Mouse (Mus musculus) kidney, adult 2 months (tissue): ENCODE data around the gene Dydc2. TPM values are rescaled to one million over a fixed set of nuclear protein-coding genes. Genes with fewer than 3 reads are reported as not detected.

Source experiments
- DNase-seq: peaks from one replicate; pipeline ENCODE4 v3.0.0; 2021
- H3K27ac ChIP-seq: fragments of 200-500 bp; 2 replicates; pipeline ENCODE4 v1.5.1; 2012; ENCODE audit warnings: low read depth, low read length, control low read depth, inconsistent platforms; ENCODE audit not compliant: insufficient read depth
- H3K27me3 ChIP-seq: fragments of 200-500 bp; replicated peaks from 2 replicates; pipeline ENCODE4 v1.6.1; 2012; ENCODE audit warnings: mild to moderate bottlenecking, moderate library complexity, low read length, inconsistent platforms; ENCODE audit not compliant: control insufficient read depth, insufficient read depth
- H3K36me3 ChIP-seq: fragments of 200-500 bp; 2 replicates; pipeline ENCODE4 v1.6.1; 2012; ENCODE audit warnings: mild to moderate bottlenecking, moderate library complexity, low read length, inconsistent platforms; ENCODE audit not compliant: control insufficient read depth, insufficient read depth
- H3K4me1 ChIP-seq: fragments of 200-500 bp; 2 replicates; pipeline ENCODE4 v1.6.1; 2011; ENCODE audit warnings: low read length; ENCODE audit not compliant: control insufficient read depth, insufficient read depth
- H3K4me3 ChIP-seq: fragments of 200-500 bp; 2 replicates; pipeline ENCODE4 v1.5.1; 2011; ENCODE audit warnings: mild to moderate bottlenecking, low read depth, low read length, control low read depth; ENCODE audit not compliant: insufficient read depth
- CTCF ChIP-seq: fragments of 200-500 bp; conservative IDR thresholded peaks from 2 replicates; pipeline ENCODE4 v1.5.1; 2011; ENCODE audit warnings: low read depth, mild to moderate bottlenecking, control low read depth, low read length, moderate library complexity, mixed read lengths; ENCODE audit not compliant: insufficient read depth, insufficient read length
- POLR2A ChIP-seq: fragments of 200-500 bp; IDR thresholded peaks from one replicate; pipeline ENCODE4 v1.6.1; 2011; ENCODE audit warnings: low read depth, low read length, control low read depth
- WGBS: fragments of 180-500 bp; shearing (Covaris S2); methylation state at CpG from one replicate; pipeline ENCODE4 v1.1.7; 2018; 5-methylcytosine and 5-hydroxymethylcytosine counted together
- polyA plus RNA-seq: library from polyadenylated mRNA; depleted of rRNA; stranded (reverse); fragments of >200 nt; gene quantifications from 2 replicates; pipeline ENCODE4 v1.2.3, GENCODE M21; 2012; rRNA removed

Dydc2 gene
- polyA plus RNA-seq, 1 experiment, result not detected

DNA sequence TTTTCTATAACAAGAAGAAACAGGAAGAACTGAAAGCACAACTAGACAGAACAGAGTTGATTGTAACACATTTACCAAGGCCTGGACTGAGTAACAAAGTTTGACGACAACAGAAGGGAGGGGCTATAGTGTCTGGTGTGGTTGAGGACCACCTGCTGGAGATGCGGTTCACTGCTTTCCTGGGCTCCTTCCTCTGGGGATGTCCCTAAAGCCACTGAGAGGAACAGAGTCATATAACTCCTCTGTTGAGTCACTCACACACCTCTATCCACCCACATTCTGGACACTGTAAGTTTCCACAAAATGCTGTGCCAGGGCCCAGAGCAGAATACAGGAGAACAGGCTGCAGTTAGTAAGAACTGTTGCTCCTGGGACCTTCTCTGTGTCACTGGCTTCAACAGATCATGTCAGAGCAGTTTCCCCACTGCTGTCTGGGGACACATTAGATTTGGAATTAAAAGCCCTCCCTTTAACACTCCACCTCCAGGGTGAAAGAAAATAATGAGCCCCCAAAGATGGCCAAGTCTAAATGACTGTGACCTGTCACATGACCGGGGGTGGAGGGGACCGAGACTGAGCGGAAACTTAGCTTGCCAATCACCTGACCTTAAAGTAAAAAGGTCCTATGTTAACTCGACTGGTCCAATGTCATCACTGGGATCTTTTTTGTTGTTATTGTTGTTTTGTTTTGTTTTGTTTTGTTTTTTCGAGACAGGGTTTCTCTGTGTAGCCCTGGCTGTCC is 68.9 kb downstream of the Dydc2 start:
- peaks cover 6% of the 10 kb centered on the region; the same call in 1 of the 2 replicates for H3K4me1 ChIP-seq
- WGBS, result 59% methylated on average over 7 of the region's 7 CpGs
- no peak for TF ChIP-seq POLR2A
- TF ChIP-seq CTCF, result no peak
- no peak for DNase-seq
- H3K4me3 ChIP-seq, result no peak overlapping the region
- no peak overlapping the region for H3K27ac ChIP-seq
- no peaks in the 10 kb centered on the region for H3K27me3 ChIP-seq
- no peaks in the 10 kb centered on the region for H3K36me3 ChIP-seq

Other genes starting within 250 kb of the Dydc2 start
- 0.83 and 0.94 TPM in 2 replicates for gene Sh2d4b, start 175.9 kb downstream of the Dydc2 start, polyA plus RNA-seq
- gene Tspan14, start 102.4 kb downstream of the Dydc2 start, polyA plus RNA-seq, result 119 and 121 TPM in 2 replicates
- gene Fam213a, start 55.4 kb downstream of the Dydc2 start, polyA plus RNA-seq, result 68.2 and 80.8 TPM in 2 replicates
- not detected in 2 replicates for gene Dydc1, start 3.7 kb upstream of the Dydc2 start, polyA plus RNA-seq
- 0.03 and 0.05 TPM in 2 replicates for gene Mat1a, start 35.8 kb upstream of the Dydc2 start, polyA plus RNA-seq
- not detected in 2 replicates for gene Sftpa1, start 62.6 kb upstream of the Dydc2 start, polyA plus RNA-seq
- gene Mbl1, start 82.2 kb upstream of the Dydc2 start, polyA plus RNA-seq, result 1.2 TPM in 2 replicates
- not detected in 2 replicates for gene Sftpd, start 115.9 kb upstream of the Dydc2 start, polyA plus RNA-seq
- gene Gm2832, start 209.6 kb upstream of the Dydc2 start, polyA plus RNA-seq, result not detected in 2 replicates